Mouse (Mus musculus) kidney, adult 2 months (tissue): ENCODE results near the gene Bcl9. TPM values are rescaled to one million over a fixed set of nuclear protein-coding genes. Genes with fewer than 3 reads are reported as not detected.

Source experiments
- DNase-seq: peaks from one replicate; pipeline ENCODE4 v3.0.0; 2021
- H3K27ac ChIP-seq: fragments of 200-500 bp; 2 replicates; pipeline ENCODE4 v1.5.1; 2012; ENCODE audit warnings: low read depth, low read length, control low read depth, inconsistent platforms; ENCODE audit not compliant: insufficient read depth
- H3K27me3 ChIP-seq: fragments of 200-500 bp; replicated peaks from 2 replicates; pipeline ENCODE4 v1.6.1; 2012; ENCODE audit warnings: mild to moderate bottlenecking, moderate library complexity, low read length, inconsistent platforms; ENCODE audit not compliant: control insufficient read depth, insufficient read depth
- H3K36me3 ChIP-seq: fragments of 200-500 bp; 2 replicates; pipeline ENCODE4 v1.6.1; 2012; ENCODE audit warnings: mild to moderate bottlenecking, moderate library complexity, low read length, inconsistent platforms; ENCODE audit not compliant: control insufficient read depth, insufficient read depth
- H3K4me1 ChIP-seq: fragments of 200-500 bp; 2 replicates; pipeline ENCODE4 v1.6.1; 2011; ENCODE audit warnings: low read length; ENCODE audit not compliant: control insufficient read depth, insufficient read depth
- H3K4me3 ChIP-seq: fragments of 200-500 bp; 2 replicates; pipeline ENCODE4 v1.5.1; 2011; ENCODE audit warnings: mild to moderate bottlenecking, low read depth, low read length, control low read depth; ENCODE audit not compliant: insufficient read depth
- CTCF ChIP-seq: fragments of 200-500 bp; conservative IDR thresholded peaks from 2 replicates; pipeline ENCODE4 v1.5.1; 2011; ENCODE audit warnings: low read depth, mild to moderate bottlenecking, control low read depth, low read length, moderate library complexity, mixed read lengths; ENCODE audit not compliant: insufficient read depth, insufficient read length
- POLR2A ChIP-seq: fragments of 200-500 bp; IDR thresholded peaks from one replicate; pipeline ENCODE4 v1.6.1; 2011; ENCODE audit warnings: low read depth, low read length, control low read depth
- WGBS: fragments of 180-500 bp; shearing (Covaris S2); methylation state at CpG from one replicate; pipeline ENCODE4 v1.1.7; 2018; 5-methylcytosine and 5-hydroxymethylcytosine counted together
- polyA plus RNA-seq: library from polyadenylated mRNA; depleted of rRNA; stranded (reverse); fragments of >200 nt; gene quantifications from 2 replicates; pipeline ENCODE4 v1.2.3, GENCODE M21; 2012

The Bcl9 gene
- polyA plus RNA-seq, 1 experiment, result 9.0 TPM

DNA sequence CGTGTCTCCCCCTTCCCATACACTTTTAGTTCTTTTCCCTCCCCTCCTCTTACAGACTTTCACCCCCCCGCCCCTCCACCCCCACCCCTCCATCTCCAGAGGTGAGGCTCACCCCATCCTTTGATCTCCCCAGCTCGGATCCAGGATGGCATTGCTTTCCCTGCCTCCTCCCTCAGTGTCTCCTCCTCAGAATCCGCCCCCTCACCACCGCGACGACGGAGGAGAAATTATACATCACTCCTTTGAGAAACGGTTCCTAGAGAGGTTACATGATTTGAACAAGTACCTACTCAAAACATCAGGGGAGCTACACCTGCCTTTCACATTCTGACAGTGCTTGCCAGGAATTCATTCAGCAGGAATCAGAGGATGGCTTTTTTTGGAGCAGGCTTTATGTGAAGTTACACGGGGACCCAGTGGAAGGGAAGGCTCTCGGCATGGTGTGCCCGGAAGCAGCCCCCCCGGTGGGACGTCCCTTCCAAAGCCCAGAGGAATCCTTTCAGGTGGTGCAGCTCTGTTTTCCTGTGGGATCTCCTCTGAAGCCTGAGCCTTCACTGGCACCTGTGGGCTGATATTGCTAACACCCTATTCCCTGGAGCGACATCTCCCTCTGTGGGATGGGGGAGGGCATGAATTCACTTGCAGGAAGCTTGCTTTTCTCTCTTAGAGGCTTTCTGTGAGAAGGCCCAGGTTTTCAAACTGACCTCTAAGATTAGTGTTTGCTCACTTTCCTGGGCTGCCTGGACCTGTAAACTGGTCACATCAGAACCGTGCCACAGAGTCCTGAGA is 12.2 kb upstream of the Bcl9 start:
- WGBS, result 8% methylated on average over 16 of the region's 16 CpGs
- H3K4me1 ChIP-seq, result no peaks in the 10 kb centered on the region
- no peak overlapping the region for H3K27ac ChIP-seq
- H3K27me3 ChIP-seq, result no peaks in the 10 kb centered on the region
- H3K4me3 ChIP-seq, result no peak overlapping the region
- DNase-seq, result no peak
- H3K36me3 ChIP-seq, result no peaks in the 10 kb centered on the region
- TF ChIP-seq POLR2A (no peak), CTCF (peak; percentile 42)

- DNase-seq, result no peak
- H3K27me3 ChIP-seq, result no peaks in the 10 kb centered on the region
- no peak for TF ChIP-seq CTCF
- TF ChIP-seq POLR2A, result no peak
- H3K36me3 ChIP-seq, result no peaks in the 10 kb centered on the region
- no peak overlapping the region for H3K27ac ChIP-seq
- no peak overlapping the region for H3K4me3 ChIP-seq
- 65% methylated on average over 2 of the region's 2 CpGs for WGBS
- H3K4me1 ChIP-seq, result no peaks in the 10 kb centered on the region
Observed at GRCm38 (mm10) chr3:97308440-97308839, 10.7 kb upstream of the Bcl9 start.

DNA sequence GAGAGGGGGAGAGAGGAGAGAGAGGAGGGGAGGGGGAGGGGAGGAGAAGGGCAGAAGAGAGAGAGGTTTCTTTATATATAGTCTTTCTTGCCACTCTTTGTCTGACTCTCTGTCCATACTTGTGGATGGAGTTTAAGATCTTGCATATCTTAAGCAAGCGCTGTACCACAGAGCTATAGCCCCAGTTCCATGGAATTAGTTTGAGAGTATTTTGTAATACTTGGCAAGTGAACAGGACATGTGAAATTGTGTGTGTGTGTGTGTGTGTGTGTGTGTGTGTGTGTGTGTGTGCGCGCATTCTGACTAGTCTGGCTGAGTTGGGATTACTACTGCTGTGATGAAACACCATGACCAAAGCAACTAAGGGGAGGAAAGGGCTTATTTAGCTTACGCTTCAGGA is 8.2 kb upstream of the Bcl9 start:
- no peak overlapping the region for H3K4me3 ChIP-seq
- no peaks in the 10 kb centered on the region for H3K27me3 ChIP-seq
- DNase-seq, result no peak
- H3K36me3 ChIP-seq, result no peaks in the 10 kb centered on the region
- no peak overlapping the region for H3K27ac ChIP-seq
- H3K4me1 ChIP-seq, result no peaks in the 10 kb centered on the region
- 97% methylated on average over 4 of the region's 4 CpGs for WGBS
- TF ChIP-seq CTCF, result no peak
- TF ChIP-seq POLR2A, result no peak

DNA sequence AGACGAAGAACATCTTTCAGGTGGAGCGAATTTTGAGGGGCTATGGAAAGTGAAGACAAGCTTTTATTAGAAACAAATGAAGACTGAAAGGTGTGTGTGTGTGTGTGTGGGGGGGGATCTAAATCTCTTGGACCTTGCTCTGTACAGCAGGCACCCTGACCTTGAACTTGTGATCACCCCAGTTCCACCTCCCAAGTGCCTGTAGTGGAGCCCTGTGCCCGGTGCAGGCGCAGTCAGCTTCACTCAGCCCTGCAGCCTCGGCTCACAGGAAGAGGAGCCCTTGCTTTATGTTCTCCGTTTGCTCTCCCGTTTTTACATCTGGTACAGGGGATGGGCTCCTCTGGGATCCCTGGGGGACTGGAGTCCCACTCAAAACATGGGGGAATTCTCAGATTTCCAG is 3.9 kb upstream of the Bcl9 start:
- WGBS, result 62% methylated on average over 7 of the region's 7 CpGs
- Histone ChIP-seq H3K36me3 (no peaks in the 10 kb centered on the region), H3K27ac (no peak overlapping the region), H3K27me3 (no peaks in the 10 kb centered on the region), H3K4me1 (0 out of 2 replicates have a peak, but pooled peaks cover 3% of the 10 kb centered on the region), H3K4me3 (no peak overlapping the region)
- DNase-seq, result no peak
- TF ChIP-seq POLR2A, result no peak
- TF ChIP-seq CTCF, result no peak

- H3K4me3 ChIP-seq, result no peak overlapping the region
- H3K36me3 ChIP-seq, result no peaks in the 10 kb centered on the region
- TF ChIP-seq CTCF (no peak), POLR2A (no peak)
- H3K27ac ChIP-seq, result no peak overlapping the region
- DNase-seq, result no peak
- no peaks in the 10 kb centered on the region for H3K27me3 ChIP-seq
- 0 out of 2 replicates have a peak, but pooled peaks cover 3% of the 10 kb centered on the region for H3K4me1 ChIP-seq
- 76% methylated on average over 7 of the region's 7 CpGs for WGBS
Observed at GRCm38 (mm10) chr3:97300370-97300769, 2.7 kb upstream of the Bcl9 start.

DNA sequence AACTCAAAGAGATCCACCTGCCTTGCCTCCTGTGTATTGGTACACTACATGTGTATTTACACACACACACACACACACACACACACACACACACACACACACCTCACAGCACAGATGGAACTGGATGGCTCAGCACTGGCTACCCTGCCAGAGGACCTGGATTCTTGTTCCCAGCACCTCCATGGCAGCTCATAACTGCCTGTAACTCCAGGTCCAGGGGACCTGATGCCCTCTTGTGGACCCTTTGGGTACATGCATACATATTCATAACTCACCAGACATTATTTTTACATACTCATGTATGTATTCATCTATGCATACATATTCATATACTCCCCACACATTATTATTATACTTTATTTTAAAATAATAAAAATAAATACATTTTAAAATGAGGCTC is 2.2 kb upstream of the Bcl9 start:
- no peaks in the 10 kb centered on the region for H3K36me3 ChIP-seq
- H3K27ac ChIP-seq, result no peak overlapping the region
- H3K4me1 ChIP-seq, result 0 out of 2 replicates have a peak, but pooled peaks cover 3% of the 10 kb centered on the region
- H3K27me3 ChIP-seq, result no peaks in the 10 kb centered on the region
- no peak for DNase-seq
- H3K4me3 ChIP-seq, result no peak overlapping the region
- no peak for TF ChIP-seq POLR2A
- peak; percentile 31; the same call in 1 of the 2 replicates for TF ChIP-seq CTCF

GRCm38 (mm10) chr3:97298856-97299465 is 1.2 kb upstream of the Bcl9 start:
- Histone ChIP-seq H3K27me3 (no peaks in the 10 kb centered on the region), H3K36me3 (no peaks in the 10 kb centered on the region), H3K4me1 (peaks cover 3% of the 10 kb centered on the region; the same call in 1 of the 2 replicates), H3K27ac (no peak overlapping the region; the same call in 1 of the 2 replicates), H3K4me3 (no peak overlapping the region)
- peak; percentile 23 for DNase-seq
- TF ChIP-seq POLR2A, result no peak
- no peak for TF ChIP-seq CTCF
- WGBS, result 30% methylated on average over 10 of the region's 10 CpGs
